Mouse (Mus musculus) embryonic facial prominence, embryonic 14.5 days (tissue): ENCODE results near the gene Svip. TPM values are rescaled to one million over a fixed set of nuclear protein-coding genes. Genes with fewer than 3 reads are reported as not detected.

Experiments
- ATAC-seq: fragments of 200-750 bp; cut with Nextera tagmentation; 2 replicates; pipeline ENCODE4 v1.8.0; 2017; ENCODE audit warnings: low read depth, moderate number of reproducible peaks, moderate TSS enrichment
- DNase-seq: peaks from one replicate; pipeline ENCODE4 v3.0.0-alpha.2; 2015; ENCODE audit warnings: low spot score
- H3K27ac ChIP-seq: fragments of 300-500 bp; sonication (generic); replicated peaks from 2 replicates; pipeline ENCODE4 v1.5.1; 2014; ENCODE audit warnings: low read depth, mild to moderate bottlenecking, low read length, moderate library complexity
- H3K27me3 ChIP-seq: fragments of 300-500 bp; sonication (generic); replicated peaks from 2 replicates; pipeline ENCODE4 v1.6.1; 2014; ENCODE audit warnings: low read length; ENCODE audit not compliant: control insufficient read depth, insufficient read depth
- H3K36me3 ChIP-seq: fragments of 300-500 bp; sonication (generic); 2 replicates; pipeline ENCODE4 v1.6.1; 2014; ENCODE audit warnings: low read length, mixed read lengths; ENCODE audit not compliant: control insufficient read depth, insufficient read depth
- H3K4me1 ChIP-seq: fragments of 300-500 bp; sonication (generic); 2 replicates; pipeline ENCODE4 v1.6.1; 2014; ENCODE audit warnings: antibody characterized with exemption, low read length; ENCODE audit not compliant: control insufficient read depth, insufficient read depth
- H3K4me2 ChIP-seq: fragments of 300-500 bp; sonication (generic); 2 replicates; pipeline ENCODE4 v1.6.1; 2014; ENCODE audit warnings: low read depth, mild to moderate bottlenecking, low read length, moderate library complexity, mixed read lengths
- H3K4me3 ChIP-seq: fragments of 300-500 bp; sonication (generic); 2 replicates; pipeline ENCODE4 v1.5.1; 2014; ENCODE audit warnings: low read depth, mild to moderate bottlenecking, low read length
- H3K9ac ChIP-seq: fragments of 300-500 bp; sonication (generic); 2 replicates; pipeline ENCODE4 v1.6.1; 2014; ENCODE audit warnings: low read depth, mild to moderate bottlenecking, low read length, moderate library complexity, mixed read lengths
- H3K9me3 ChIP-seq: fragments of 300-500 bp; sonication (generic); 2 replicates; pipeline ENCODE4 v1.6.1; 2016; ENCODE audit warnings: low read length; ENCODE audit not compliant: control insufficient read depth
- WGBS: fragments of 180-500 bp; shearing (Covaris S2); extraction: QIAGEN DNeasy Blood & Tissue Kit; methylation state at CpG from one replicate; pipeline ENCODE4 v1.1.7; 2014; 5-methylcytosine and 5-hydroxymethylcytosine counted together
- polyA plus RNA-seq: library from polyadenylated mRNA; unstranded; fragments of >200 nt; fragmentation: Nextera tagmentation; extraction: Ambion mirVana; gene quantifications from 2 replicates; pipeline ENCODE4 v1.2.1, GENCODE M21; 2014

Svip gene
- polyA plus RNA-seq, result 6.1 and 6.7 TPM in 2 replicates

DNA sequence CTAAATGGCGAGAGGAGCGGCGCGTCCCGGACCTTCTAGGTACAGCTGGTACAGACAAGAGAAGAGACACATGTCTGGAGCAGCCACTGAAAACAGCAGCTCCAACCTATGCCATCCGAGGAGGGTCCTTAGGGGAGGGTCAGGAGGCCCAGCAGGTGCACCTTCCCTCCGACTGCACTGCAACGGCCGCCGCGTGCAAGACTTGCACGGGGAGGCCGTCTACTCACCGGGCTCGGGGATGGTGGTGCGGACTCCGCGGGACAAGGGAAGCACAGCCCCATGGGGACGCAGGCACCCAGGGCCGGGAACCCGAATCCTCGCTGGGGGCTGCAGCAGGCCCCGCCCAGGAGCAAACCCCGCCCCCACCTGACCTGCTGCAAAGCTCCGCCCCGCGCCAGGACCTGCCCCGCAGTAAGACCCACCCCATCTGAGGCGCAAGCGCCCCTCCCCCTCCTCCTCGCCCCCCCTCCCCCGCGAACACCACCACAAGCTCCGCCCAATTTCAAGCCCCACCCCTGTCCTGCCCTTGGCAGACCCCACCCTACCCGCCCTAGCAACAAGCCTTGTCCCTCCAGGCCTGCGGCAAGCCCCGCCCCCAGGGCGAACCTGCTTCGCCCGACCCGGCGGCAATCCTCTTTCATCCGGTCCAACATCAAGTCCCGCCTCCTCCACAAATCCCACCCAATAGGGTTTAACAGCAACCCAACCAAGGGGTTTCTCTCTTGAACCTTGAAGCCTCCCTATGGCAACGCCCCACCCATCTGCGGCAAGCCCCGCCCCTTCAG lies at the start of gene Svip:
Svip (minus strand) TSS at position 508 of the 785 bp plus-strand sequence.
- Histone ChIP-seq H3K4me2 (peak within 1 kb of the TSS; percentile 75), H3K4me1 (peaks cover 4% of the 10 kb centered on the region; the same call in 1 of the 2 replicates), H3K9me3 (no peaks in the 10 kb centered on the region), H3K36me3 (no peaks in the 10 kb centered on the region), H3K27ac (no peak within 1 kb of the TSS), H3K9ac (peak within 1 kb of the TSS; percentile 57), H3K27me3 (peaks cover 12% of the 10 kb centered on the region; the same call in 1 of the 2 replicates), H3K4me3 (peak within 1 kb of the TSS; percentile 58)
- DNase-seq (peak; percentile 96), ATAC-seq (peak; percentile 94)
- WGBS, result under 1% methylated on average over 21 of the region's 47 CpGs

DNA sequence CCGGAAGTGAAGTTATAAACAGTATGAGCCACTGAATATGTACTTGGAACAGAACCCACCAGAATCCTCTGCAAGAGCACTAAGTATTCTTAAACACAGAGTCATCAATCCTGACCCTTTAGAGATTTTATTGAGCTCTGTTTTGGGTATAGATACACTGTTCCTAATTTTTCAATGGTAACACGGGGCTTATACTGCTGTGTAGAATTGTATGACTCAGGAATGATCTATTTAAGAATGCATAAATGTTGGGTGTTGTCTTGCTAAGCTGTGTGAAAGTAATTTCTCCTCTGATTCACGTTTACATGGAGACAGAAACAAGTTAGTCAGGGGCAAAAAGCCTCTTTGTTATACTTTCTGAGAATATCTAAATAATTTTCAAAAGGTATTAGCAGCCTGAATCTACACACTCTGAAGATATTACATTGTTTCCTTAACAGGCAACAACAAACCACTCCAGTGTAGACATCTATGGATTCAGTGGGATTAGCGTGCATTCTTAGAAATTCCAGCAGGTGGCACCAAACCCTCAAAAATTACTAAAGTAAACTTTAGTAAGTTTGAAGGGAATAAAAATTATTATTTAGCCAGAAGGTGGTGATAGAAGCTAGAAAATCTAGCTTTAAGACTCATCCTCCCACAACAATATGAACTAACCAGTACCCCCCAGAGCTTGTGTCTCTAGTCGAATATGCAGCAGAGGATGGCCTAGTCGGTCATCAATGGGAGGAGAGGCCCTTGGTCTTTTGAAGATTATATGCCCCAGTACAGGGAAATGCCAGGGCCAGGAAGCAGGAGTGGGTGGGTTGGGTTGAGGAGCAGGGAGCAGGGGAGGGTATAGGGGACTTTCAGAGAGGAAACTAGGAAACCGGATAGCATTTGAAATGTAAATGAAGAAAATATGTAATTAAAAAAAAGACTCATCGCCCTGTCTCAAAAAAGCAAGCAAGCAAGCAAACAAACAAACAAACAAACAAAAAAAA lies 32.1 kb upstream of the Svip start:
- Histone ChIP-seq H3K9ac (no peak overlapping the region), H3K9me3 (no peaks in the 10 kb centered on the region), H3K36me3 (no peaks in the 10 kb centered on the region), H3K4me1 (no peaks in the 10 kb centered on the region), H3K27ac (no peak overlapping the region), H3K4me3 (no peak overlapping the region), H3K4me2 (no peak overlapping the region), H3K27me3 (no peaks in the 10 kb centered on the region)
- WGBS, result 47% methylated on average over 8 of the region's 8 CpGs
- DNase-seq, result peak; percentile 55
- ATAC-seq, result no peak

DNA sequence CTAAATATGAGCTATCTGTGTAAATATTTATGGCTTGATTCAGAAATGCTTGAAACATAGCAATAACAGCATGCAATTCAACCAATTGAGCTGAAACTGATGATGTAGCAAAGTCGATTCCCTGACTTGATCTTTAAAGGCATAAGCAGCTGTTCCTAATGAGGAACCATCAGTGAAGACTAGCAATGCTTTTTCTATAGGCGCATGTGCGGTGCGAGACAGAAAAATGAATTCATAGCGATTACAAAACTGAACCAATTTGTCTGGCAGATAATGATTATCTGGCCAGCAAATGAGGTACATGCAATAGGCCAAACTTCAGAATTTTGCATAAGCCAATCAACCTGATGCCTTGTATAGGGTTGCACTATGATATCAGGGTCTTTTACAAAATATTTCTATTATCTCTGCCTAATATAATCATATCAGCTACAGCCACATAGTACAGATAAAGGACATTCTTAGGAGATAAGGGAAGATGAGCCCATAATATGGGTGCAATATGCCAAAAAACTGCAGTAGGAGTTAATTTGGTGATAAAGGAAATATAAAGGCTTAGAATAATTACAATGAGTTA lies 18.3 kb upstream of the Svip start:
- Histone ChIP-seq H3K27me3 (no peaks in the 10 kb centered on the region), H3K9me3 (no peaks in the 10 kb centered on the region), H3K27ac (no peak overlapping the region), H3K36me3 (no peaks in the 10 kb centered on the region), H3K9ac (no peak overlapping the region), H3K4me1 (no peaks in the 10 kb centered on the region), H3K4me2 (no peak overlapping the region), H3K4me3 (no peak overlapping the region)
- WGBS, result 82% methylated on average over 5 of the region's 5 CpGs
- DNase-seq, result no peak
- no peak for ATAC-seq

DNA sequence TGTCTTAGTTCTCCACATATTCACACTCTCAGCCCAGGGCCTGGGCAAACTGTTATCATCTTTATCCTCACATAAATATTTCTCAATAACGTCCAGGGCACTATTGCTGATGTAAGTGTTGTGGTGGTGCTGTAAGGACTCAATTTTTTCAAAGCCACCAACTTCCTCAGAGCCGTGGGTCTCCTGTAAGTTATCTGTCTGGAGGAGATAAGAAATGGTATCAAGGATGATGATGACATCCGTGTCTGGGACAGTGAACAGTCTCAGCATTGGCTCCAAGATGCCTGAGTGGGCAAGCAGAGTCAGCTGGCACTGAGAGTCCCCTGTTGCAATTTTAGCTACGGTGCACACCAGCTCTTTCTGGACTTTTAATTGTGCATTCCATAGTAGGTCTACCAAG lies 16.2 kb upstream of the Svip start:
- H3K9ac ChIP-seq, result no peak overlapping the region
- no peak overlapping the region for H3K4me2 ChIP-seq
- H3K9me3 ChIP-seq, result no peaks in the 10 kb centered on the region
- ATAC-seq (no peak), DNase-seq (no peak)
- H3K27ac ChIP-seq, result no peak overlapping the region
- no peak overlapping the region for H3K4me3 ChIP-seq
- no peaks in the 10 kb centered on the region for H3K36me3 ChIP-seq
- H3K27me3 ChIP-seq, result no peaks in the 10 kb centered on the region
- no peaks in the 10 kb centered on the region for H3K4me1 ChIP-seq
- 86% methylated on average over 4 of the region's 4 CpGs for WGBS

DNA sequence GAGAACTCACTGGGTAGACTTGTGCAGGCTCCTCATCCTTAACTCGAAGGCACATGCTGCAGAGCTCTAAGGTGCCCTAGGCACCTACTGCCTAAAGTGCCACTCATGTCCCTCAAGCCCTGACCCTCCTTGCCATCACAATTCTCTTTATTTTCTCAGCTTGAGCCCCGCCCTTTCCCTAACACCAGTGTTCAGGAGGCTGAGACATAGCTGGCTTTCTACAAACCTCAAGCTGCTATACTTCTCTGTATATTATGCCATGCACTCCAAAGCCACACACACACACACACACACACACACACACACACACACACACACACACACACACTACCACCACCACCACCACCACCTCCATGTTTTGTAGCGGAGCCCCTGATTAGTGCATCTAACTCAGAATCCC lies 9.8 kb upstream of the Svip start, which contains the start of gene 1700015G11Rik:
1700015G11Rik (minus strand) TSS at position 101 of the 400 bp plus-strand sequence.
- no peaks in the 10 kb centered on the region for H3K27me3 ChIP-seq
- H3K9ac ChIP-seq, result no peak within 1 kb of the TSS
- ATAC-seq (no peak), DNase-seq (no peak)
- no peak within 1 kb of the TSS for H3K4me3 ChIP-seq
- H3K4me1 ChIP-seq, result no peaks in the 10 kb centered on the region
- no peak within 1 kb of the TSS for H3K4me2 ChIP-seq
- 79% methylated on average over 3 of the region's 3 CpGs for WGBS
- no peak within 1 kb of the TSS for H3K27ac ChIP-seq
- H3K9me3 ChIP-seq, result no peaks in the 10 kb centered on the region
- H3K36me3 ChIP-seq, result no peaks in the 10 kb centered on the region

DNA sequence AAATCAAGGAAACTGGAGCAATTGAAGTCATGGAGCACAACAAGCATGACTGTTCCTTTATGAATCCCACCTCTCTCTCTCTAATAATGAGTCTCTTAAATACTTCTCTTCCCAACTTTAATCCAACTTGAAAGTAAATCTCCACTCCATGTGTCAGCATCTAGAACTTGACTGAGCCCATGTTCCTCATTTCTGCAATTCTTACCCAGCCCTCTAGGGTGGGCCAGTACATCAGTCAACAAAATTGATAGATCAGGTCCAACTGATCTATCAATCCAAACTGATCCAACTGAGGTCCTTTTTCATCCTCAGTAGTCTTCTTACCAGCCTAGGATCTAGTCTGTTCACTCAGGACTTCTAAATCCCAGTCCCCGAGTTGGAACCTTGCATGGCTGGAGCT lies 9.4 kb upstream of the Svip start:
- DNase-seq (no peak), ATAC-seq (no peak)
- Histone ChIP-seq H3K4me1 (no peaks in the 10 kb centered on the region), H3K9me3 (no peaks in the 10 kb centered on the region), H3K4me3 (no peak overlapping the region), H3K9ac (no peak overlapping the region), H3K36me3 (no peaks in the 10 kb centered on the region), H3K4me2 (no peak overlapping the region), H3K27ac (no peak overlapping the region), H3K27me3 (no peaks in the 10 kb centered on the region)
- 74% methylated on average over 1 of the region's 1 CpGs for WGBS

- no peak overlapping the region for H3K4me3 ChIP-seq
- H3K9ac ChIP-seq, result no peak overlapping the region
- ATAC-seq, result no peak
- no peaks in the 10 kb centered on the region for H3K4me1 ChIP-seq
- H3K27me3 ChIP-seq, result no peaks in the 10 kb centered on the region
- 74% methylated on average over 7 of the region's 7 CpGs for WGBS
- DNase-seq, result no peak
- H3K9me3 ChIP-seq, result no peaks in the 10 kb centered on the region
- no peak overlapping the region for H3K27ac ChIP-seq
- H3K4me2 ChIP-seq, result no peak overlapping the region
- H3K36me3 ChIP-seq, result no peaks in the 10 kb centered on the region
Observed at GRCm38 (mm10) chr7:52013457-52013856, 7.6 kb upstream of the Svip start.

- no peak for DNase-seq
- Histone ChIP-seq H3K9me3 (no peaks in the 10 kb centered on the region), H3K9ac (no peak overlapping the region), H3K27ac (no peak overlapping the region), H3K4me1 (peaks cover 4% of the 10 kb centered on the region; the same call in 1 of the 2 replicates), H3K36me3 (no peaks in the 10 kb centered on the region), H3K27me3 (peaks cover 12% of the 10 kb centered on the region; the same call in 1 of the 2 replicates), H3K4me2 (no peak overlapping the region), H3K4me3 (no peak overlapping the region)
- WGBS, result 82% methylated on average over 2 of the region's 2 CpGs
- ATAC-seq, result no peak
Observed at GRCm38 (mm10) chr7:52007138-52007537, 1.3 kb upstream of the Svip start.
